Mouse (Mus musculus): ENCODE data around the gene Ociad2.

GRCm38 (mm10) chr5:73336448-73336847 is 4.4 kb downstream of the Ociad2 start:
- no peak for TF ChIP-seq TAL1 (IDR thresholded peaks at IDR 0.05; ENCODE audit: low read length)
- no peak for TF ChIP-seq GATA1 (IDR thresholded peaks at IDR 0.05; ENCODE audit: low read length)
